Mouse (Mus musculus): ENCODE results near the gene Ulbp1. TPM values are rescaled to one million over a fixed set of nuclear protein-coding genes. Genes with fewer than 3 reads are reported as not detected.
"Not testable (repeated sequence)": the region's sequence is repeated elsewhere in the genome, so short reads cannot be mapped to it uniquely, and the experiment has no call there.

The Ulbp1 gene
- 3.8 and 5.6 TPM in 2 replicates for polyA plus RNA-seq (2011; ENCODE audit: insufficient read depth, insufficient read length, low replicate concordance, missing spikeins)

- Histone ChIP-seq H3K4me3 (replicated peaks; ENCODE audit: control insufficient read depth, low read depth, low read length) (peak within 1 kb of the TSS; percentile 75), H3K4me1 (ENCODE audit: control insufficient read depth, insufficient read depth, low read length) (no peaks in the 10 kb centered on the region; the same call in 1 of the 2 replicates), H3K27ac (ENCODE audit: control insufficient read depth, insufficient read depth, low read depth, low read length, poor library complexity) (0 out of 2 replicates have a peak within 1 kb of the TSS, but pooled peaks have one; percentile 10)
- no peak for TF ChIP-seq CTCF (IDR thresholded peaks at IDR 0.05; ENCODE audit: control insufficient read depth, insufficient read depth, low read length)
- peak; percentile 43; the same call in 1 of the 2 replicates for TF ChIP-seq POLR2A (IDR thresholded peaks at IDR 0.05; ENCODE audit: borderline replicate concordance, control insufficient read depth, low read depth, low read length)
- WGBS: under 1% methylated on average over 13 of the region's 13 CpGs
Measured at GRCm38 (mm10) chr10:7473197-7473889, at the start of gene Ulbp1. Gene Ulbp1 (minus strand): TSS chr10:7473638.

DNA sequence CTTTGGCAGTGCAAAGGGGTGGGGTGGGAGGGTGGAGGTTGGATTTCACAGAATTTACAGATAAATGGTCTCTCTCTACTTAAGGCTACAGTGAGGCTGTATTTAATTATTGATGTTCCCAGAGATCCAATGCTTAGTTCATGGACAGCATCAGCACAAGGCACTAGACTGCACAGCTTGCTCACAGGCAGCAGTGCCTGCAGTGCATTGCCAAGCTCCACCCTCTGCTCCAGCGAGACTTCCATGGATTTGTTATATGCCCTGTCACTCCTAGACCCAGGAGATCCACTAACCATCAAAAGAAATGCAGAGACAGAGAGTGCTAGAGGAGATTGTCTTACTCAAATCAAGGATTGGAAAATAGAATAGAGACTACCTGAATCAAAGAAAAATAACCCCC, 24.7 kb upstream of the Ulbp1 start:
- not testable (repeated sequence) for H3K4me1 ChIP-seq (ENCODE audit: control insufficient read depth, insufficient read depth, low read length); H3K4me3 ChIP-seq (replicated peaks; ENCODE audit: control insufficient read depth, low read depth, low read length)
- WGBS: 46% methylated on average over 1 of the region's 1 CpGs

DNA sequence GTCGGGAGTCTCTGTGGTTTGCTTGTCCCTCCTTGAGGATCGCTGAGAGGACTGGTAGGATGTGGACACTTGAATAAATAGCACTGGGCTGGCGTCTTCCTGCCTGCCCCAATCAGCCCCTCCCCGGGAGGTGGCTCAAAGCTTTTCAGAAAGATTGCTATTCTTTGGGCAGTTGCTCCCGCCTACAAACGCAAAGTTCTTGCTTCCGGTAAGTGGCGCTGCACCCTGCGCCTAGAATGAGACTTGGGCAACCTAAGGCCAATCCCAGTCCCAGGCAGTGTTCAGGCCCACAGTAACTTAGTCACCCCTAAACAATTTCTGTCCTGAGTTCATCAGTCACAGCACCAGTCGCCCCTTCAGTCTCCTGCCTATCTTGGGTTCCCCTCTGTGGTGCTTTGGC, 18.9 kb upstream of the Ulbp1 start:
- H3K27ac ChIP-seq (ENCODE audit: control insufficient read depth, insufficient read depth, low read depth, low read length, poor library complexity); H3K4me3 ChIP-seq (replicated peaks; ENCODE audit: control insufficient read depth, low read depth, low read length); H3K4me1 ChIP-seq (ENCODE audit: control insufficient read depth, insufficient read depth, low read length): not testable (repeated sequence)
- WGBS: 6% methylated on average over 10 of the region's 10 CpGs

More for the DNA sequence above, 24.7 kb upstream of the Ulbp1 start:
- not testable (repeated sequence) for H3K27ac ChIP-seq (ENCODE audit: control insufficient read depth, insufficient read depth, low read depth, low read length, poor library complexity)

- Histone ChIP-seq H3K4me3 (replicated peaks; ENCODE audit: control insufficient read depth, low read depth, low read length) (no peak overlapping the region), H3K4me1 (ENCODE audit: control insufficient read depth, insufficient read depth, low read length) (no peaks in the 10 kb centered on the region), H3K27ac (ENCODE audit: control insufficient read depth, insufficient read depth, low read depth, low read length, poor library complexity) (no peak overlapping the region)
- TF ChIP-seq POLR2A (IDR thresholded peaks at IDR 0.05; ENCODE audit: borderline replicate concordance, control insufficient read depth, low read depth, low read length): no peak
- no peak for TF ChIP-seq CTCF (IDR thresholded peaks at IDR 0.05; ENCODE audit: control insufficient read depth, insufficient read depth, low read length)
- WGBS: 18% methylated on average over 4 of the region's 4 CpGs
Measured at GRCm38 (mm10) chr10:7483650-7484049, 10.2 kb upstream of the Ulbp1 start.

DNA sequence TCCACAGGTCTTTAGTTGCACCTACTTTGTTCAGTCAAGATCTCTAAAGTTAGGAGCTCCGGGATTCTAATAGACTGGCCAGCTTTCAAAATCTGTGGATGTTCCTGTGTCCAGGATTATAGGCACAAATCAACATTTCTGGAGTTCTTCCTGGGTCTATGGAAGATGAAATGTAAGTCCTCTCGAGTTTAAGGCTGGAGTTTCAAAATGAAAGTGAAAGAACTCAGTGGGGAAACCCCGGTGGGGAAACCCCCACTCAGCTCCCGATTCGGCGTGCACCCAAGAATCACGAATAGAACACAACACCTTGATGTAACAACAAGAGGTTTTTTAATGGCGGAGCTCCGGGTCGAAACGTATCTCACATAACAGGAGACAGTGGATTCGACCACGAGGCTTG, 787 bp upstream of the Ulbp1 start:
- peak overlapping the region; percentile 43 for H3K4me3 ChIP-seq (replicated peaks; ENCODE audit: control insufficient read depth, low read depth, low read length)
- H3K27ac ChIP-seq (ENCODE audit: control insufficient read depth, insufficient read depth, low read depth, low read length, poor library complexity): not testable (repeated sequence)
- WGBS: 8% methylated on average over 7 of the region's 13 CpGs

GRCm38 (mm10) chr10:7471664-7472063, 1.8 kb downstream of the Ulbp1 start:
- no peak overlapping the region for H3K4me3 ChIP-seq (replicated peaks; ENCODE audit: control insufficient read depth, low read depth, low read length)
- H3K27ac ChIP-seq (ENCODE audit: control insufficient read depth, insufficient read depth, low read depth, low read length, poor library complexity): no peak overlapping the region
- H3K4me1 ChIP-seq (ENCODE audit: control insufficient read depth, insufficient read depth, low read length): no peaks in the 10 kb centered on the region; the same call in 1 of the 2 replicates
- 44% methylated on average over 3 of the region's 3 CpGs for WGBS
- TF ChIP-seq POLR2A (IDR thresholded peaks at IDR 0.05; ENCODE audit: borderline replicate concordance, control insufficient read depth, low read depth, low read length) (no peak), CTCF (IDR thresholded peaks at IDR 0.05; ENCODE audit: control insufficient read depth, insufficient read depth, low read length) (no peak)

More for the DNA sequence above, 787 bp upstream of the Ulbp1 start:
- H3K4me1 ChIP-seq (ENCODE audit: control insufficient read depth, insufficient read depth, low read length): not testable (repeated sequence)

DNA sequence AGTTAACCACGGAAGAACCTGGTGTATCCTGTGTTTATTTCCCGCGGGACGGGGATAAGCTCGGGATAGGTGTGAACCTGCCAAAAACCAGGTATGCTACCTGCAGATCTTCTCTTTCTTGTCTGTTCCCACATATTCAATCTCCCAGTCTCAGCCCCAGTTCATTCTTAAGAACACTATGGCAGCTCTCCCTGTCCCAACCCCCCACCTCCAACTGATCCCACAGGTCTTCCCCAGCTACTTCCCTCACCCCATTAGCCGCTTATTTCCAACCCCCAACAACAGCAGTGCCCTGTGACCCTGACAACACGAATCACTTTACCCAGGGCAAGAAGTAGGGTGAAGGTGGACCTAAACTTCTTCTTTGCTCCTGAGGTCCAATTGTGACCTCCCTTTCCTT, 3.0 kb downstream of the Ulbp1 start:
- H3K27ac ChIP-seq (ENCODE audit: control insufficient read depth, insufficient read depth, low read depth, low read length, poor library complexity): no peak overlapping the region
- TF ChIP-seq POLR2A (IDR thresholded peaks at IDR 0.05; ENCODE audit: borderline replicate concordance, control insufficient read depth, low read depth, low read length) (no peak), CTCF (IDR thresholded peaks at IDR 0.05; ENCODE audit: control insufficient read depth, insufficient read depth, low read length) (no peak)
- peak overlapping the region; percentile 2 for H3K4me3 ChIP-seq (replicated peaks; ENCODE audit: control insufficient read depth, low read depth, low read length)
- no peaks in the 10 kb centered on the region; the same call in 1 of the 2 replicates for H3K4me1 ChIP-seq (ENCODE audit: control insufficient read depth, insufficient read depth, low read length)
- 4% methylated on average over 7 of the region's 7 CpGs for WGBS

DNA sequence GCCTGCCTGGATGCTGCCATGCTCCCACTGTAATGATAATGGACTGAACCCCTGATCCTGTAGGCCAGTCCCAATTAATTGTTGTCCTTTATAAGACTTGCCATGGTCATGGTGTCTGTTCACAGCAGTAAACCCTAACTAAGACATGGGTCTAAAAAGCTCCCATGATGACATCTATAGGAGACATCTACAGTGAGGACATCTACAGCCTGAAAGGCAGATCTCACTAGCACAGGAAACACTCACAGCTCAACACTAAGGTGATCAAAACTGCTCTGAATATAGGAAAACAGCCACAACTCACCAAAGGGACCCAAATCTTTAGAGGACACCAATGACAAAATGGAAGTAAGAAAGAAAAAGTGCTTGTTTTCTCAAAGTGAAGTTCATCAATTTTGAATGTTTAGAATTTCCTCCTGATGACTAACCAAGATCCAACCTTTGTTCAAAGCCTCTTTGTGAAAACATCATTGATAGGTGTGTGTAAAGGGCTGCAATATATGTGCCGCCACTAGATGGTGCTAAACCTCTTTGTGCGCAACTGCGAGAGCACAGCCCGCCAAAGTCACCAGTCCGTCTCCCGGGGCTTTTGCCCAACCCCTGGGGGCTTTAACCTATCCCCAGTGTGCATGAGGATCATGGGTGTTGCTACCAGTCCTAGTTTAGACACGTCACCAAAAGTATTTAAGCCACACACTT, 3.6 kb downstream of the Ulbp1 start:
- not testable (repeated sequence) for H3K27ac ChIP-seq (ENCODE audit: control insufficient read depth, insufficient read depth, low read depth, low read length, poor library complexity); H3K4me1 ChIP-seq (ENCODE audit: control insufficient read depth, insufficient read depth, low read length); H3K4me3 ChIP-seq (replicated peaks; ENCODE audit: control insufficient read depth, low read depth, low read length)
- WGBS: under 1% methylated on average over 7 of the region's 7 CpGs

GRCm38 (mm10) chr10:7462006-7462405, 11.4 kb downstream of the Ulbp1 start:
- Histone ChIP-seq H3K4me1 (ENCODE audit: control insufficient read depth, insufficient read depth, low read length) (no peaks in the 10 kb centered on the region), H3K4me3 (replicated peaks; ENCODE audit: control insufficient read depth, low read depth, low read length) (no peak overlapping the region), H3K27ac (ENCODE audit: control insufficient read depth, insufficient read depth, low read depth, low read length, poor library complexity) (no peak overlapping the region)
- TF ChIP-seq POLR2A (IDR thresholded peaks at IDR 0.05; ENCODE audit: borderline replicate concordance, control insufficient read depth, low read depth, low read length) (no peak), CTCF (IDR thresholded peaks at IDR 0.05; ENCODE audit: control insufficient read depth, insufficient read depth, low read length) (0 out of 2 replicates have a peak, but pooled peaks have one; percentile 8)
- WGBS: 68% methylated on average over 3 of the region's 3 CpGs

Data from bone marrow, adult 2 months (tissue).